Mouse (Mus musculus) right cerebral cortex, postnatal 10 days (tissue): ENCODE results near the gene Esp1.
"Not testable (repeated sequence)": the region's sequence is repeated elsewhere in the genome, so short reads cannot be mapped to it uniquely, and the experiment has no call there.

Experiments used
- DNase-seq, 2 experiments: peaks; one replicate each; pipeline ENCODE4 v3.0.0; 2021; ENCODE audit warnings: low spot score in 2 of 2

The Esp1 gene

DNA sequence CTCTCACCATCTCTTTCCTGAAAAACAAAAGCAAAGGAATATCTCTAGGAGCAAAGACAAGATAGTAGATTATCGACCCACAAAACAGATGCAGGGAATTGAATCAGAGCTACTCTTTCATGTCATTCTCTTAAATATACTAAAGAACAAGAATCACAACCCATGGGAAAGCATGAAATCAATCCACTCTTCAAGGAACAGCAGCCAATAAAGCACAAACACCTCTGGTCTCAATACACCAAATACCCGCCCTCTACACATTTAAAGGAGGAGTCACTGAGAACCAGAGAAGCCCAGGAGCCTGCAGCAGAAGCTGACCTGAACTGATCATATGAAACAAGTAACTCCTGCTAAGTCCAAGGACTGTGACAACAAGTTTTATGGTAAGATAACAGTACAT is at the start of gene Esp1:
Gene Esp1 (plus strand): TSS at position 301 of the 400 bp plus-strand sequence.
- no peak for DNase-seq

DNA sequence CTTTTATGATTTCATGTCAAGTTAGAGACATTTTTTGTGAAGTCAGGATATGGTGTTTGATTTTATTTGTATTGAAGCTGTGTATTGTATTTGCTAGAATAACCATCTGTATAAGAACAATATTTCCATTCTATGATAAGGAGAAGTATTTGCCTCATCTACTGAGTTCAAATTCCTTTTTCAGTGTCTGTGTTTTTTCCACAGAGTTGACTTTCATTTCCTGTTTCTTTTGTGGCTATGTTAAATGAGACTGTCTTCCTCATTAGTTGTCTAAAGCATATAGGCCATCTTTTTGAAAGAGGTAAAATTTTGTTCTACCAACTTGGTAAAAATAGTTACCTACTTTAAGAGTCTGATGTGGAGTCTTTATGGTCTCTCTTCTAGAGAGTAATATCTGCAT is 10.6 kb upstream of the Esp1 start:
- no peak for DNase-seq

DNA sequence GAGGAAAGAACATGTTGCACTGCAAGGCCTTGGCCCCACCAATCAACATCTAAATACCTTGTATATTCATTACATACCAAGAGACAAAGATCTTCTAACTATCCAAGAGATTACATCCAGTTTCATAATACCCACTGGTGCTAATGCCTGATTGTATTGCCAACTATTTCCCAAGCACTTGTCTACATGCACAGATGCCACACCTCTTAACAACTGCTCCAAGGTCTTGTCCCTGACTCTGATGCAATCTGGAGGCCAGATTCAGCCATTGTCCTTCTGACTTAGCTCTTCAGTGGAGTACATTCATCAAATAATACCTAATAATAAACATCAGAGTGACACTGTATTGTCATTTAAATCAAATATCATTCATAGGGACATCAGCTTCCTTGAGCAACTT is 9.9 kb upstream of the Esp1 start:
- not testable (repeated sequence) for DNase-seq

DNA sequence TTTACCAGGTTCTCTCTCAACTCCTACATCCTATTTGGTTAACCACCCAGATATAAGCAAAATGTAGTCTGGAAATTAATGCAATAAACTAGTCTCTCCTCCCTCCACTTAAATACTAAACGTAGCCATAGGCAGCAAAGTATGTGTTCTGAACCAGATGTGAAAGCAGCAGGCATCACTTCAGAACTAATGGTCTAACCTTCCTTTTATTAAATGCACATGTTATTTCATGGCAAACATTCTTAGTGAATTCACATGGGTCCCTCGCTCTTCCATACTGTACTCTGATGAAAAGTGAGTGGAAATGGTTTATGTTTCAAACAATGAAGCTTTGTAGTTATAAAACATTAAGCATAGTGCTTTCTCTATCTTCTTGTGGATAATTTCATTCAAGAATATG is 4.4 kb downstream of the Esp1 start:
- DNase-seq = no peak

DNA sequence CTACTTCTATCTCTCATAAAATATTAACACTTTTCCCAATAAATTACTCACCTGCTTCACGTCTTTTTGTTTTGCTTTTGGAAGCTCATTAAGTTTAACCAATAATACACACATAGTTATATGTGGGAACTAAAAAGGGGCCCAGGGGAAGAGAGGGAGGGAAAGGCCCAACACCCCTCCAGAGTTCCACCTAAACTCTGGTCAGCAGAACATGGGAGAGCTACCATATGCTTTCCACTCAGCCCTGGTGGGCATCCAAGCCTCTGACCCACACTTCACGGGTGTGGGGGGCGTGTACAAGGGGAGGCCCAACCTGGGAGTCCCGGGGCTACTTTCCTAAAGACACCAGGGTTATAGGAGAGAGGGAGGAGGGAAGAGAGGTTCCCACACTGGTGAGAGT is 4.8 kb downstream of the Esp1 start:
- no peak for DNase-seq

DNA sequence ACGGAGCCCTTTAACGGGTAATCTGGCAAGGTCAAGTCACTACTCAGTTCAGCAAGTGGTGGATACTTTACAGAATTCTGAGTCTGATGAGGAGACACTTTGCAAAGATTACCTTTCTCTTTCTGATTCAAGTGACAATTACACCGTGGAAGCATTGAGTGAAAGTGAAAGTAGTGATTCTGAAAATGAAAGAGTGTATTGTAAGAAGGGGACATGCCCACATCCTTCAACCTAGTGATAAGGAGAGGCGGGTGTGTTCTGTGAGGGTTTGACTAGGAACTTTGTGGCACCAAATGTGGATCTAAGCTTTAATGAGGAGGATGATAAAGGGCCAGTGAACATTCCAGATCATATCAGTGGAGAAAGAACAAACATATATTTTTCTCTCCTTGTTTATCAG is 36.7 kb downstream of the Esp1 start:
- no peak for DNase-seq

DNA sequence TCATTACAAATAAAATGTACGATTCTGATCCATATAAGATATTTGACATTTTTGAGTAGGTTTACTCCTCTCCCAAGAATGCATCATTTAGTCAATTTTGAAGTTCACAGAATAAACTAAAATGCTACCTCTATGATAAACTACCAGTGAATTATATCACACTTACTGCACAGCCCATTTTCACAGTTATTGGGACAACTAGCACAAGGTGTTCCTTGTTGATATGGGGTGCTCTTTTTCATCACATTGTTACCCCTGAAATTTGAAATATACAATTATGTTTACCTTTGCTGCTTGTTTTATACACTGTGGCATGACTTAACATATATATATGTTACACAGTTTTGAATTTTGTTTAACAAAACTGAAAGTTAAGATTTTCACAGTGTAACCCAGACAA is 40.2 kb downstream of the Esp1 start:
- DNase-seq = no peak
